Mouse (Mus musculus): ENCODE data around the gene Xpot.

The Xpot gene

DNA sequence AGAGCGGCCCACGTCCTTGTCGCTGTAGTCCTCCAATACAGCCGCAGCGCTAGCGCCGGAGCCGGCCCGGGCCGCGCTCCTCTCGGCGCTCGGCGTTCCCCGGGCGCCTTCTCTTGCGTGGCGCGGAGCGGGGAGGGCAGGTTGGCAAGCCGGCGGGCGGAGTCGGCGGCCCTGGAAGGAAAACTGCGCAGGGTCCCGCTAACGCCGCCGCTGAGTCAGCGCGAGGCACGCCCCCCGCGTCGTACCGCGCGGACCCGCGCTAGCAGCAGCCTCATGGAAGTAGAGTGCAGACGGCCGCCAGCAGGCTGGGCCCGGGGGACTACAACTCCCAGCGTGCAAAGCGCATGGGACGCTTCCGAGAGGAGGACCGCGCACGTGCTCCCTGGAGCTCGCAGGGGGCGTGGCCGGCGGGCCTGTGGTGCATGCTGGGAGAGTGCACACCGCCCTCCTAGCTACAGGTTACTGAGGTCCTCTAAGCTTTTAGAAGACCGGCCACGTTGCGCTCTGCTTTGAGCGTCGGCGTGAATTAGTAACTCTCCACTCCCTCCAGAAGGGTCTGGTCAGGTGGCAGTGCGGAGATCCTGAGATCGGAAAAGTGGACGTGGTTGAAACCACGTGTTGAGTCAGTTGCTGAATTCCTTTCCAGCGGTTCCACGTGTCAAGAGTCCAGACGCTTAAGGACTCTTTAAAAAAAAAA is at the start of gene Xpot:
Gene Xpot (minus strand): TSS at position 147 of the 697 bp plus-strand sequence.
- peak; percentile 99 to 100 for DNase-seq

DNA sequence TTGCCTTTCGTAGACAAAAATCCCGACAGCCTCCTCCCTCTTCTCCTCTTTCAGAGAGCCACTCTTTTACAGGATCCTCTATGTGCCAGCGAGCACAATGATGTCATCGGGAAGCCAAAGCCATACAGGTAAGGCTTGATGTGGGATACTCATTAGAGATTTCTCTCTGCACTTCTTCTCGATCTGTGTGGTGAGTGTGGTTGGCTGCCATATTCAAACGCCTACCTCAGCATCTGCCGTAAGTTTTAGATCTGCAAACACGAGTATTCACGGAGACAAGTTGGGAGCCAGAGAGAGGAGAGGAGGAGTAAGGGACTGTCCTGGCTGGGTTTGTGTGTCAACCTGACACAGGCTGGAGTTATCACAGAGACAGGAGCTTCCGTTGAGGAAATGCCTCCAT is 43.0 kb upstream of the Xpot start:
- no peak for DNase-seq

DNA sequence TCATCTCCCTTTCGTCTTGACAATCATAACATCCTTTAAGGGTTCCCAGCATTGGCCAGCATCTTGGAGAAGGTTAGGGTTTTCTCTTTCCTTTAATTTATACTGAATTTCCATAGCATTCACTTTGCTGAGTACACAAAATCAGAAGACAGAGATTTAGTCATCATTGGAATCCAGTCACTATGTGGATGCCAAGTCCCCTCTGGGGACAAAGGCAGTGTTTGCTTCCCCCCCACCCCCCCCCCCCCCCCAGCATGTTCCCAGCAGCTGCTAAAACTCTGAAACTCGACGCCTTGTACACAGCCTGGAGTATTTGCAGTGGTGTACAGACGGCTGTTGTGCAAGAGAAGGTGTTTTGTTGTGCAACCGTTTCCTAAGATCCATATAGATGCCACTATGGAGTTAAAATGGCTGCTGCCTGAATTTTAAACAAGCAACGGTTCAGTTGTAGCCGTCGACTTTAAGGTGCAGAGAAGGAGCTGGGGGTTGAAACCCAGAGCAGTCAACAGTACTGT is 39.6 kb upstream of the Xpot start:
- DNase-seq, result no peak

DNA sequence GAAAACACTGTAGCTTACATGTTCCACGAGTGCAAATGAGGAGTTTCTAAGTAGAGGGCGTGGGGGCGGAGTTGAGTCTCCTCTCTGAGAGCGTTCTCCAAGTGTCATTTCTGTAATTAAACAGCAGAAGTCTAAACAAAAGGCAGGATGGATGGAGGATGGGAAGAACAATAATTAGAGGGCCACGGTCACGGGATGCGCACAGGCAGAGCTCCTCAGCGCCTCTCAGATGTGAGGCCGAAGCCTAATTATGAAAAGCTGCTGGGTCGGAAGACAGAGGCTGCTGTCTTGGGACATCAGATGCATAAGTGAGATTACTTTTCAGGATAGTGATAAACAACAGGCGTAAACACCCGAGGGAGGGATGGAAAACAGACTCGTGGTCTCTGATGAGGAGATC is 37.5 kb upstream of the Xpot start:
- no peak for DNase-seq

DNA sequence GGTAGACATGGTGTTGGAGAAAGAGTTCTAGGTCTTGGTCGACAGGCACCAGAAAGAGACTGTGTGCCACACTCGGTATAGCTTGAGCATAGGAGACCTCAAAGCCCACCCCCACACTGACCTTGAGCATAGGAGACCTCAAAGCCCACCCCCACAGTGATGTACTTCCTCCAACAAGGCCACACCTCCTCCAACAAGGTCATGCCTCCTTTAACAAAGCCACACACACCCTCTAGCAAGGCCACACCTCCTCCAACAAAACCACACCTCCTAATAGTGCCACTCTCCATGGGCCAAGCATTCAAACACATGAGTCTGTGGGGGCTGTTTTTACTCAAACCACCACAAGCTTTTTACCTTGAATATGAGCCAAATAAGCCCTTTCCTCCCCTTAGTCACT is 36.6 kb upstream of the Xpot start:
- no peak for DNase-seq

DNA sequence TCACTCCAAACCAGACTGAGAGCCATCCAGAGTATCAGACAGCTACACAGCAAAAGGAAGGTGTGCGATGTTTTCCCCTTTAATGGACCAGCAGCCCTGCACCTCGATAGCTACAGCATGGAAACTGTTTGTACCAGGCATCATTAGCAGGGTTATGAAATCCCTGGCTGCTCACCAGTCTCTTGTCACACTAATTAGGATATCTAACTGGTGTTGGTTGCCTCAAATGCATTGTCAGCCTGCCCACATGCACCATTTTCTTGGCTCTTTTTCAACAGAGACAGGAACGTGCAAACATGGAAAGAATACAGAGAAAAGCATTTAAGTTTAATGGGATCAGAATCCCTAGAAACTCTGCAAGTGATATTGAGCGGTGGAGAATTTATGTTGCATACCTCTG is 29.8 kb upstream of the Xpot start:
- no peak for DNase-seq

DNA sequence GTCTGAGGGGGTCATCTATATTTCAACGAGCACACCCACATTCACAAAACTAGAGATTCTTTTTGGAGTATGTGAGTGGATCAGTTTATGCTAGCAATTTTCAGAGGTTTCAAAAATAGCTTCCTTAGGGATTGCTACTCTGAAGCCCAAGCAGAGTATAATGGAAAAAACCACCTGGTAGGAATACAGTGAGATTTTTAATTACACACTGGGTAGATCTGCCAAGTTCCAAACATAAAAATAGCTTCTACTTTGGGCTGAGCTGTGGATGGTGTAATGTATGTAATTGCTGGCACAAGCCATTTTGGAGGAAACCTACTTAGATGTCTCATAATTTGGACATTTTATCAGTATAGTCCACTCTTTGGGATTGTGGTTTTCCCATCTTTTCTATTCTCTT is 26.9 kb upstream of the Xpot start:
- DNase-seq, result no peak

DNA sequence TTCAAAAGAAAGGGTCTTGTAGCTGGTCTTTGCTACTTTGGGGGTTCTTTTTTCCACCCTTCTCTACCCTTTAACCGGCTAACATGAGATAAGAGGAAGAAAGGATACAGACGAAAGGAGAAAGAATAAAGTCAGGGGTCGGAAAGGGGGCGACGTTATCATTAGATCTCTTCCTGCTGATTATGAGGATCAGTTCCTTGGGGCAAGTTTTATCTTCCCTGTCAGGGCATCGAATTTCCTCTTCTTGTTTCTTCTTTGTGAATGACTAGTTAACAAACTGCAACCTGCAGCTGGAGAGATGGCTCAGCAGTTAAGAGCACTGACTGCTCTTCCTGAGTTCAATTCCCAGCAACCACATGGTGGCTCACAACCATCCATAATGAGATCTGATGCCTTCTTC is 20.2 kb upstream of the Xpot start:
- DNase-seq, result no peak

DNA sequence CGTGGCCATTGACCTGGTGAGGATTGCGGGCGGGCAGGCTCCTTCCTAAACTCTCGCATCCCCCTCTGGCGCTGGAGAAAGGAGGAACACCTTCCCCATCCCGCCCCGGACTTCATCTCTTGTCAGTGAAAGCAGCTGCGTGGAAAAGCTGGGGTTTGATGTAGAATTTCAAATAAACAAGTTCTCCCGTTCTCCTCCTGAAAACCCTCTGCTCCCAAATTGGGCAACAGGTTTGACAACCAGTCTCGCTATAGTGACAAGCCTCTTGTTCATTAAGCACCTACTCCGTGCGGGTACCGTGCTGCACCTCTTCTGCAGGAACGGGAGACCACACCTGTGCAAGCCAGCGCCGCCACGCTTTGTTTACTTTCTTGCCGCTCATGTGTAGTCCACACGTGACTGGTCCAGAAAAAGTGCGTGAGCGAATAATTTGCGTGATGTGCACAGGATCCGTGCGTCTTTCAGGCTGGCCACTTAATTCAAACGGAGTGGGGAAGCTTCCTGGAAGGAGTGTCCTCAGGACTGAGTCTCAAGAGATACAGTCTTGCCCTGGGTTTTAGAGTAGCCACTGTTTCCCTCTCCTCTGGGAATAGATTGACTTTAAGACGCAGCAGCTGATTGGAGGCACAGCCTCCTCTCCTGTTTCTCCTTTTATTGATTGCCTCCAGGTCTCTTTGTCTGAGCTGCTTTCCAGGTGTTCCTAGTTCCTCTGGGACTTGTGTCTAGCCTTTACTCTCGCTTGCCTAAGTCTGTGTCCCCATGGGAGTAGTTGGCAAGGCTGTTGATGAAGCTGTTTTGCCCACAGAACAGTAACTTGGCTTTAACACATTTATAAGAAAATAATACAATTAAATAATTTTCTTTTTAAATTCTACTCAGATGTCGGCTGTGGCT is 16.2 kb upstream of the Xpot start:
- peak in 1 of 2 experiments; percentile 15 for DNase-seq

DNA sequence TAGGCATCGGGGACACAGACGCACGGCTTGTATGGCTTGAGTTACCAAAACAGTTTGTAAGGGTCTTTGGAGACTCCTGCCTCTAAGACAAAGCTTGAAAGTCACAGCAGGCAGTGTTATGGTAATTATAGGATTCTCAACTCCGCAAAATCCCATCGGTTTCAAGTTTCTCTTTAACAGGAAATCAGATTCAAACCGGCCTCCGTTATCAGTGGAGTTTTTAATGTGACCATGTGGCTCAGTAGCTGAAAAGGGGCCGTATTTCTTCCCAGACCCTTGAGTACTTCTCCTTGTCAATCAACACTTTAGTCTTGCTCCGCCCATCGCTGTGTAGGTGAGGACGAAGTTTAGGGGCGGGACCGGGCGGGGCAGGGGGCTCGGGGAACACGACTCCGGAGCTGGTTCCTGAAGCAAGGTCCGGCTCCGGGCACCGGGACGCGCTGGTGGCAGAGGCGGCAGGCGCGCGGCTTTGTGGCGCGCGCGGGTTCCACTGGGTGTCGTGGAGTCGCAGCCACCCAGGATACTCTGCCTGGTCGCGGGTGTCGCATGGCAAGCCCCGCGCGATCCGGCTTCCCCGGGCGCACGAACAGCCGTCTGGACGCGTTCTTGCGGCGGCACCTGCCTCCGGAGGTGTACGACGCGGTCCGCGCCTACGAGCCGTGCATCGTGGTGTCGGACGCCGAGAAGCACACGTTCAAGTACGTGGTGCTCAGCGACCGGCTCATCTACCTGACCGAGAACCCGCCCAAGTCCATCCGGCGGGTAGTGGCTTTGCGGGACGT is 15.3 kb upstream of the Xpot start, which contains the start of gene D930020B18Rik:
Gene D930020B18Rik (plus strand): TSS at position 317 of the 782 bp plus-strand sequence.
- DNase-seq, result peak; percentile 4 to 29

DNA sequence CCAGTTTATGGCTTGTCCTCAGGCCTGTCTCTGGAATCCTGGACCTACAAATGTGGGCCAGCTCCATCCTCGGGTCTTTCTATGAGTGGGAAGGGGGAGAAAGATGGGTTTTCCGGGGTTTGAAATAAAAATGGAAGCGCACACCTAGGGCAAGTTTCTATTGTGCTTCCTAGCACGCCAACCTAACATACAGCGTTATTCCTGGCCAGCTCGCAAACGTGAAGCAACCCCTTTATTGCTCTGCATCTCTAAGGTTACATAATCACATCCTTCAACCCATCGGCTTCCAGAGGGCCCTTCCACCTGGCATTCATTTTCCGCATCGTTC is 14.8 kb upstream of the Xpot start:
- no peak for DNase-seq

DNA sequence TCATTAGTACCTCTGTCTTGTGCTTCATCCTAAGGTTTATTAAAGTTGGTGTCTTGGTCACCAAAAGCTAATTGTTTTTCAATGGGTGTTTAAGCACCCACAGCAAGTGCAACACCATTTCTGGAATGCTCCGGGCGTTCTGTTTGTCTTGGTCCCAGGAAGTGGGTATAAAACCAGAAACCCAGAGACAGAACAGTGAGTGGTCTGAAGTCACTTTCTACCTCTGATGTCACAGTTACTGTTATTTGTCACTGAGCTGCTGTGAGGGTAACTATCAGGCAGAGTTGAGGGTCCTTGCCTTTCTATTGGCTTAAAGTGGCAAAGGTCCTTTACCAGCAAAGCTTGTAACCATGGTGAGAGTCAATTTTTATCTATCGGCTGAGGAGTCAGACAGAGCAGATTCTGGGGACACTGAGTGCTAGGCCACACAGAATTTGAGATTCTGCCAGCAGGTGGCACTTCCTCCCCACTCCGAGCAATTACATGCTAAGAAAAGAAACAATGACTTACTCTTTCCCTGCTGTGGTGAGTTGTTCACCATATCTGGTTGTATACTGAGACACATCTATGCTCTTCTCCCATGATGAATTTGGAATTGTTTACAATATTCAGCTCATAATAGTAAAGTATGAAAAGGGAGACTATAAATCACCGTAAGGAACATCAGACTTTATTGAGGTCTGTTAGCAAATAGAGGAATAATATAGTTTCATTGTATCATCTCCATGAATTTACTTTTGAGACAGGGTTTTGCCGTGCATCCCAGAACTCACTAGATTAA is 14.2 kb upstream of the Xpot start:
- peak; percentile 13 to 45 for DNase-seq

DNA sequence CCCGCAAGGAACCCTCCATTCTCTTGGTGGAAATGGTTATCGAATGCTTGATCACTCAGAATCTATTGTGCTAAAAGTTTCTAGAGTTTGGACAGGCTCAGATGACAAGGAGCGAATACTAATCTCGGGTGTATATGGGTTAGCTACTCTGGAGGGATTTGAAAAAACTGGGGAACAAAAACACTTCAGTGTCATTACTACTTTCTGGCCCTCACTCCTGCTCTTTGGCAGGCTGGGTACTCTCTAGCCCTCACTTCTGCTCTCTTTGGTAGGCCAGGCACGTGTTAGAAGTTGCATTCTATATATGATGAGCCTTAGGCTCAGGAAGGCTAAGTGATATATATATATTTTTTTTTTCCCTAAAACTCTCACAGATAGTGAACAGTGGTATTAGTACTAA is 13.4 kb upstream of the Xpot start:
- no peak for DNase-seq

DNA sequence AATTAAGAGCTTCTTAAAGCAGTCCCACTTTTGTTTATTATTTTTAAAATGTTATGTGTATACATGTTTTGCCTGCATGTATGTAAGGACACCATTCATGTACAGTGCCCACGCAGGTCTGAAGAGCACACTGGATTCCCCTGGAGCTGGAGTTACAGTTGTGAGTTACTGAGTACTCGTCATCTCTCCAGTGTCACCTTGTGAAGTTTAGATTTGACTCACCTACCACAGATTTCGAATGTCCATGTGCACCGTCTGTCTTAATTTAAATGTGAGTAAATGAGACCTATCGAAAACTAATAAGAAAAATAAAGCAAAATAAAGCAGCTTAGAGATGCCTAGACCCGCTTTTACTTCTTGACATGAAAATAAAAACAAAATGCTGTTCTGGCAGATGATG is 10.1 kb upstream of the Xpot start:
- no peak for DNase-seq

DNA sequence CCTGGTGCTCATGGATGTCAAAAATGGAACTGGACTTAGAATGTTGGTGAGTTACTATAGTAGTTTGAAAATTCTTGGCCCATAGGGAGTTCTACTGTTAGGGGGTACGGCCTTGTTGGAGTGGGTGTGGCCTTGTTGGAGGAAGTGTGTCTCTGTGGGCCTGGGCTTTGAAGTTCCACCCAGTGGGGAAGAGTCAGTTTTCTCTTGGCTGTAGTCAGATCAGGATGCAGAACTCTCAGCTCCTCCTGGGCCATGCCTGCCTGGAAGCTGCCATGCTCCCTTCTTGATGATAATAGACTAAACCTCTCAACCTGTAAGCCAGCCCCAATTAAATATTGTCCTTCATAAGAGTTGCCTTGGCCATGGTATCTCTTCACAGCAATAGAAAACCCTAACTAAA is 8.0 kb upstream of the Xpot start:
- DNase-seq, result no peak

DNA sequence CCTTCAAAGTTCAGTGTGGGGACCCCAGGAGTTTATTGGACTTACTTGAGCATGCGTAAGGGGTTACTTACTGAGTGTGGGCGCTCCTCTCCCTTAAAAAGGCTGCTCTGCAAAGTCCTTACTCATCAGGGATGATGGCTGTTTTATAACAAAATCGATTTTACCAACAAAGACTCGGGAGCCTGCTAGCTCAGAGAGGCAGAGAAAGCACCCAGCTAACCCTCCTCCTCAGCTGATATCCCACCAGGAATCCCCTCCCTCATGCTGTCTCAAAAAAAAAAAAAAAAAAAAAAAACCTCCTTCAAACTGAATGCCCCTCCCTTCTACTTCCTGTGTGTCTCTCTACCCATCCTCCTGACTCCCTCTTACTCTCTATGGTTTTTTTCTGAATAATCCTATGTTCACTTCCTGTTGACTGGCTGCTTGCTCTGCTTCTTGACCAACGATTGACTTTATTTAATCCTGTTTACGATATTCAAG is 2.5 kb upstream of the Xpot start:
- no peak for DNase-seq

DNA sequence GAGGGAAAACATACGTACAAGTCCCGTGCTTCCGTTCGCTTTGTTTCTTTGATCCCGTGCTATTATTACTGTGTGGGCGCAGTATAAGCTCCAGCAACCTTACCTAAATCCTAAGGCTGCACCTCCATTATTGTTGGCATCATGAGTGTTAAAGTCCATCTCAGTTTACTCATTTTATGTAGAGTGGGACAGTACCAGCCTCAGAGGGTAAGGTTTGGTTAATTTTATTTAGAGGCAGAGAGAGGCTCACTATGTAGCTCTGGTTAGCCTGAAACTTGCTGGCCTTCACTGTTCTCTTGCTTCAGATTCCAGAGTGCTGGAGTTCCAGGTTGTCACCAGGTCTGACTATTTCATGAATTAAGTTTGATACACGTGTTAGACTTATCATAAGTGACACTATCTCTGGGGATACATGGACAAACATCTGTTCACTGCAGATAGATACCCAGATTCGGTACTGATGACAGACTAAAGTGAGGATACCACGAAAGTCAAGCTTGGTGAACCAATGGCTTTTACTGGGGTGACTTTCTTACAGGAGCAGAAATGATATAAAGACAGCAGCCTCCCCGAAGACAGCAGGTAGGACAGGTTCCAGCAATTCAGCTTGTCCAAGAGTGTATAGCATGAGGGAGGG is 1.2 kb upstream of the Xpot start:
- no peak for DNase-seq

DNA sequence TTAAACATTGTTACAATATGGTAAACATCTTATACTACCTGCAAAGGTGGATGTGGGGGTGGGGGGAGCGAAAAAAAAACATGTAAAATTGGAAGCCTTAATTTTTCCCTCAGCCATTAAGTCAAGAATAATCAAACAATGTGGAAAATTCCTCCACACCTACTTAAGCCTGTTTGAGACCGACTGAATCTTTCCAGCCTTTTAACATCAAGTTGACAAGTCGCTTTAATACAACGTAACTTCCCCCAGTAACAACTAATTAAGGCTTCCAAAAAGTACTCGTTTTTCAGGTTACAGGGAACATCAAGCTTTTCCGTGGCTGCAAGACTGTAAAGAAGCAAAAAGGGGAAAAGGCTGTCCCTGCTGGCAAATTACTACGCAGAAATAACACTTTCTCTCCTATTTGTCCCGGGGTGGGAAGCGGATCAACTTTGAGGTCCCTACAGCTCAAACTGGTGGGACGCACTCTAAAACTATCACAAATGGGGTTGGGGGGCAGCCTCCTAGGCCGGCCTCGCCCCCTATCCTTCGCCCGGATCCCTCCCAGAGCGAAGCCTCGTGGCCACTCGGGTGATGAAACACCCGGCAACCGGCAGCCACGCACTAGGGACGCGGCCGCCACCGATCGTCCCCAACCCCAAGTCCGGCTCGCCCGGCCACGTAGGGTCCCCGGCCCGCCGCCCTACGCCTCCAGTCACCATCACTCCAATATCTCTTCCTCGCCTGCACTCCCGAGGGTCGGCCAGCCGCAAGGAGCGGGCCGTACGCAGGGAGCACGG is 536 bp downstream of the Xpot start:
- peak in 1 of 2 experiments; percentile 8 for DNase-seq

DNA sequence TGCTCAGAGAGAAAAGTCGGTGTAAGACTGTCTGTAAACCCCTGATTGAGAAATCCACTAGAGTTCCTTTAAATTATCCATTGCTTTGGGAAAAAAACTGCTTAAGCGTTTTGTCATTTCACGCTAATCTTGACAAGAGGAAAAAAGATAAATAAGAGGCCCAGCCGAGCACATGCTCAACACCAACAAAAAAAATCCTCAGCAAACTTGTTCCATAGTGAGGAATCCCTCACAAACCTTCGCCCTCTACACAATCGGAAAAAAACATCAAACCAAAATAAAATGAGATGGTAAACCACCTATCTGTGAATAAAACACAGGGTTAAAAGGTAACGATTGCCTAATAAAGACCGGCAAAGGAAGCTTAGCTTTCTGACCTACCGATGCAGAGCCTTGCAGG is 1.1 kb downstream of the Xpot start:
- DNase-seq, result no peak

DNA sequence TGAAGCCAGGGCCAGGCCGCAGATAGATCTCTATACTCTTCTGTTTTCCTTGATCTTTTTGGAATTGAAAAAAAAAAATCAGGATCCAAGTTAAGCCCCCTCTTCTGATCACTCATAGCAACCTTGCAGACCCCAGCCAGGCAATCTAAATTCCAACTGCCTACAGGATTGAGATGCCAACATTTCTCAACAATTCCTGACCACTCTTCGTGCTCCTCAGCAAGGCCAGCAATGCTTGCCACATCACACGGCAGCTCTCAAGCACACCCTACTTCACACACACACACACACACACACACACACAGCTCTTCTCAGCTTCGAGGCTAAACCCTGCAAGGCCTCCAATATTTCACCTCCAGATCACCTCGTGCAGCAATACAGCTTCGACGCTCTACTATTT is 2.5 kb downstream of the Xpot start:
- no peak for DNase-seq

DNA sequence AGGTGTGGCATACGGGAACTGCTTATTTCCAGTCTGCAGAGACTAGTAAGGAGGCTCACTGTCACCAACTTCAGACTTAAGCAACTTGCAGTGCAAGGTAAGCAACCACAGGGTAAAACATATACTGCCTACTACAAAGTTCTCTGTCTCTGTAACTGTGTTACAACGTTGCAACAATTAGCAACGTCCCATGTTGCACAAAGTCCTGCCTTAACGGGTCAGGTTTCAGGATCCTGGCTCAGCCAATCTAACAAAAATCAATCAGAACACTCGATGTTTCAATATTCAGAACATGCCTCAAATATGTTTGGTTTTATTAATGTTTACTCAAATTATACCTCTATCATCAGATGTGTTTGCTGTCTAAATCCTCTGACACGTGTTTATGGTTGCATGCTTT is 3.7 kb downstream of the Xpot start:
- DNase-seq, result no peak
